Mouse (Mus musculus) heart, adult 8-10 months (tissue): ENCODE measurements around the gene Brd3os. TPM values are rescaled to one million over a fixed set of nuclear protein-coding genes. Genes with fewer than 3 reads are reported as not detected.

Experiments used
- microRNA-seq: library from miRNA; unstranded; fragments of <30 nt; microRNA quantifications from one replicate; pipeline ENCODE4 v1.2.0, GENCODE M21; 2022
- total RNA-seq, 4 experiments: library from RNA; stranded (reverse); gene quantifications; 2 replicates each; pipeline ENCODE4 v1.2.4; 2022

Gene Brd3os
- total RNA-seq, 4 experiments from 2014 or later: 1.2 to 2.0 (median 1.9) TPM

Small RNAs within 50 kb of the gene (microRNA-seq; reads per million reads assigned to microRNA genes)
- gene Gm24049: not detected
- not detected for gene Mir7578

Other genes starting within 250 kb of the Brd3os start
- gene Sardh, start 194.0 kb upstream of the Brd3os start, total RNA-seq: 10 to 100 TPM in 2 of 4 experiments, 1 to 10 TPM in 2; 3.5 to 13.3 (median 7.6) TPM
- gene Vav2, start 15.3 kb upstream of the Brd3os start, total RNA-seq: 10 to 100 TPM in 3 of 4 experiments, 1 to 10 TPM in 1; 8.2 to 13.1 (median 12.1) TPM
- gene Brd3, start 65.3 kb downstream of the Brd3os start, total RNA-seq: 10 to 100 TPM; 27.4 to 28.6 (median 28.3) TPM
- gene Wdr5, start 72.8 kb downstream of the Brd3os start, total RNA-seq: 10 to 100 TPM; 22.0 to 25.5 (median 23.5) TPM
- 10 to 100 TPM; 50.5 to 61.2 (median 56.9) TPM for gene Rxra, start 234.1 kb downstream of the Brd3os start, total RNA-seq